Mouse (Mus musculus) C2C12 (cell line): Measurements from ENCODE around the gene Ccdc158. TPM values are rescaled to one million over a fixed set of nuclear protein-coding genes. Genes with fewer than 3 reads are reported as not detected.

Source experiments
- H3K27me3 ChIP-seq: one replicate; pipeline ENCODE4 v1.6.1; 2011; ENCODE audit not compliant: control insufficient read depth, insufficient read depth, insufficient read length
- H3K36me3 ChIP-seq: one replicate; pipeline ENCODE4 v1.6.1; 2011; ENCODE audit not compliant: control insufficient read depth, insufficient read depth
- H3K4me3 ChIP-seq: one replicate; pipeline ENCODE4 v1.5.1; 2011; ENCODE audit warnings: mild to moderate bottlenecking, control low read depth; ENCODE audit not compliant: poor library complexity, insufficient read depth, severe bottlenecking
- H3K79me2 ChIP-seq: one replicate; pipeline ENCODE4 v1.6.1; 2011; ENCODE audit not compliant: control insufficient read depth, insufficient read depth
- H3K79me3 ChIP-seq: one replicate; pipeline ENCODE4 v1.6.1; 2011; ENCODE audit warnings: low read depth, control low read depth
- H3ac ChIP-seq: one replicate; pipeline ENCODE3; 2011; ENCODE audit warnings: low read depth; ENCODE audit not compliant: control insufficient read depth, insufficient read length
- CEBPB ChIP-seq: IDR thresholded peaks from one replicate; pipeline ENCODE4 v1.6.1; 2011; ENCODE audit warnings: low read depth, mild to moderate bottlenecking, control low read depth, moderate library complexity
- CTCF ChIP-seq: IDR thresholded peaks from one replicate; pipeline ENCODE4 v1.5.1; 2011; ENCODE audit not compliant: control insufficient read depth, insufficient read depth, insufficient read length
- FOSL1 ChIP-seq: IDR thresholded peaks from one replicate; pipeline ENCODE4 v1.8.0; 2011; ENCODE audit warnings: mild to moderate bottlenecking, low read length; ENCODE audit not compliant: poor library complexity, insufficient read depth, severe bottlenecking
- MAX ChIP-seq: IDR thresholded peaks from one replicate; pipeline ENCODE4 v1.6.1; 2011; ENCODE audit warnings: mild to moderate bottlenecking, control low read depth
- MYOD1 ChIP-seq: IDR thresholded peaks from one replicate; pipeline ENCODE4 v1.6.1; 2011; ENCODE audit warnings: low read depth; ENCODE audit not compliant: control insufficient read depth, insufficient read length
- MYOG ChIP-seq: IDR thresholded peaks from one replicate; pipeline ENCODE4 v1.6.1; 2011; ENCODE audit not compliant: control insufficient read depth, insufficient read length; ENCODE audit errors: extremely low read depth
- USF1 ChIP-seq: IDR thresholded peaks from one replicate; pipeline ENCODE4 v1.6.1; 2011; ENCODE audit warnings: low read depth, mild to moderate bottlenecking, control low read depth, moderate library complexity
- polyA plus RNA-seq: library from polyadenylated mRNA; unstranded; fragments of >200 nt; fragmentation: generic; extraction: Trizol; gene quantifications from one replicate; pipeline ENCODE4 v1.2.1, GENCODE M21; 2012; ENCODE audit warnings: missing spikeins

Gene Ccdc158
- polyA plus RNA-seq, 1 experiment = not detected

DNA sequence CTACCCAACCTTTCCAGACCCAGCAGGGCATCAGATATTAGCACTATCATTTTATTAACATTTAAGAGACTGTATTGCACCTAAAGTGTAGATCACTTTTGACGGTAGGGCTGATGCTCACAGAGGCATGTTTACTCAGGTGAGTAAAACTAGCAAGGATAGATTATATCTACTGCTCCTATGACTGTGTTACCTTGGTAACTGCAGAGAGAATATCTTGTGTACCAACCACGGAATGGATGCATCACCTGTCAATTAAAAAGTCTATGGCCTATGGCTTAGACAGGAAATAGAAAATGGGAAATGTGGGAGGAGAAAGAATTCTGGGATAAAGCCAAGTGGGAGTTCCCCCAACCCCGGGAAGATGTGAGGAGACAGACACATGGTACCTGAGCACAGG is 40.2 kb downstream of the Ccdc158 start:
- TF ChIP-seq MAX (no peak), FOSL1 (no peak)

DNA sequence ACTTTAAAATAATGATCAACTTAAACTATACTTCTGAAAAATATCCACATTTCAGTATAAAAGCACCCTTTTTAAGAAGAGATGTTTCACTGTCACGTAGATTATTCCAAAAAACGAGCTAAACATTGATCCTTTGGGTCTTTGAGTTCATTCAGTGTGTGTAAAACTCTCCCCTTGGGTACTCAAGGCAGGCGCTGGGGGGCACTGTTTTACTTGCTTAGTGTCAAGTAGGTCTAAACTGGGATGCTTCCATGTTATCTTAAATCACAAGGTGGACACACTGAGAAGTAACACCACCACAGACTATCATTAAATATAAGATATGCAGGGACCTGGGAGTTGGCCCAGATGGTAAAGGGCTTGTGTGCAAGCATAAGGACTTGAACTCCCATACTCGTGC is 41.5 kb downstream of the Ccdc158 start:
- Histone ChIP-seq H3K36me3 (no peaks in the 10 kb centered on the region), H3ac (no peak overlapping the region), H3K79me2 (no peaks in the 10 kb centered on the region), H3K4me3 (no peak overlapping the region), H3K79me3 (no peaks in the 10 kb centered on the region), H3K27me3 (no peaks in the 10 kb centered on the region)
- TF ChIP-seq USF1 (no peak), CTCF (no peak), MYOG (no peak), FOSL1 (no peak), CEBPB (no peak), MYOD1 (no peak), MAX (no peak)

More for the DNA sequence above, 40.2 kb downstream of the Ccdc158 start:
- H3K79me2 ChIP-seq = no peaks in the 10 kb centered on the region
- no peak overlapping the region for H3ac ChIP-seq
- H3K36me3 ChIP-seq = no peaks in the 10 kb centered on the region
- no peak overlapping the region for H3K4me3 ChIP-seq
- no peaks in the 10 kb centered on the region for H3K79me3 ChIP-seq
- no peaks in the 10 kb centered on the region for H3K27me3 ChIP-seq

DNA sequence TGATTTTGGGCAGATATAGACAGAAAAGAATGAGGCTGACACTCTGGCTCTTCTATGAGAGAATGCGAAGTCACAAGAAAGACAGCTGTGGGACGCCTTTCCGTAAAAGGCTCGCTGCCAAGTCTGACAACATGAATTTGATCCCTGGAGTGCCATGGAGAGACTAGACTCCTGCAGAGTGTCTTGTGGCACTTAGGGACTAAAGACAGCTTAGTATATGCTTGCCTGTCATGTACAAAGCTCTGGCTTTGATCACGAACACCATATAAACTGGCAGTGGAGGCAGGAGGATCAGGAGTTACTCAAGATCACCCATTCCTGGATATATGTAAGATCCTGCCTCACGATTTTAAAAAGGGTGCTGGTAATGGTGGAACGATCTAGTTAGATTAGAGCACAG is 47.2 kb downstream of the Ccdc158 start:
- no peak for TF ChIP-seq CTCF
- TF ChIP-seq MYOD1 = no peak
- TF ChIP-seq CEBPB = no peak
- no peak for TF ChIP-seq USF1
- no peak for TF ChIP-seq FOSL1
- TF ChIP-seq MAX = no peak
- no peak for TF ChIP-seq MYOG

DNA sequence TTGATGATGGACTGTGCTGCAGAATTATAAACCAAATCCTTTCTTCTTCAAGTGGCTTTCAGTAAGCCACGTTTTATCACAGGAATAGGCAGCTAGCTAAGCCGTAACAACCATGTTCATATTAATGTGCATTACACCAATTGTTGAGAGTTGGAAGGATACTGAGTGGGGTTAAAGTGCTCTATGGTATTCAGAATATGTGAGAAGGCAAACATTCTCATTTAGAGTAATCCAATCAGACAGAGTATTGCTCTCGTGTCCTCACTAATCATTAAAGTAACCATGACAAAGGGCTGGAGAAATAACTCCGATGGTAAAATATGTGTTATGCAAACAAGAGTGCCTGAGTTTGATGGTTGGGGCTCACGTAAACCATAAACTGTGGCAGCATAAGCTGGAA is 53.2 kb downstream of the Ccdc158 start:
- Histone ChIP-seq H3ac (no peak overlapping the region), H3K79me2 (no peaks in the 10 kb centered on the region), H3K36me3 (no peaks in the 10 kb centered on the region), H3K79me3 (no peaks in the 10 kb centered on the region), H3K27me3 (no peaks in the 10 kb centered on the region), H3K4me3 (no peak overlapping the region)
- TF ChIP-seq MYOD1 = no peak
- TF ChIP-seq MAX = no peak
- TF ChIP-seq CTCF = no peak
- no peak for TF ChIP-seq CEBPB

More for the DNA sequence above, 47.2 kb downstream of the Ccdc158 start:
- Histone ChIP-seq H3K27me3 (no peaks in the 10 kb centered on the region), H3K36me3 (no peaks in the 10 kb centered on the region), H3K79me2 (no peaks in the 10 kb centered on the region), H3ac (no peak overlapping the region), H3K79me3 (no peaks in the 10 kb centered on the region), H3K4me3 (no peak overlapping the region)

DNA sequence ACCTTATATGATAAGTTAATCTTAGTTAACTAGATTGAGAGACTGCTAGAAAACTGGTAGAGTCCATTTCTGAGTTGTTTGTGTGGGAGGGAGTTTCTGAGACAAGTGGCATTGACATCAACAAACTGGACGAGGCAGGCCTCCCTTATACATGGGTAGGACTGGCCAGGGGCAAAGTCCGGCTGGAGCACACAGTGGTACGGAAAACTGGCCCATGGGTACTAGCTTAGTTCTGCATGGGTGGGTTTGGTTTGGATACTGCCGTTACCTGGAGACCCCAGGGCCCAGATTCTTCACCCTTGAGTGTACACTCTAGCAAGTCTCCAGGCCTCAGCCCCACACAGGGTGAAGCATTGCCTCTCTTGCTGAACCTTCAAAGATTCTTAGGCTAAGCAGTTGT is 62.3 kb downstream of the Ccdc158 start:
- H3K27me3 ChIP-seq = no peaks in the 10 kb centered on the region
- H3K79me3 ChIP-seq = no peaks in the 10 kb centered on the region
- H3K36me3 ChIP-seq = no peaks in the 10 kb centered on the region
- no peak overlapping the region for H3K4me3 ChIP-seq
- no peaks in the 10 kb centered on the region for H3K79me2 ChIP-seq
- no peak overlapping the region for H3ac ChIP-seq
- TF ChIP-seq USF1 (no peak), FOSL1 (no peak), MYOD1 (no peak), CEBPB (no peak), MAX (no peak), MYOG (no peak)

DNA sequence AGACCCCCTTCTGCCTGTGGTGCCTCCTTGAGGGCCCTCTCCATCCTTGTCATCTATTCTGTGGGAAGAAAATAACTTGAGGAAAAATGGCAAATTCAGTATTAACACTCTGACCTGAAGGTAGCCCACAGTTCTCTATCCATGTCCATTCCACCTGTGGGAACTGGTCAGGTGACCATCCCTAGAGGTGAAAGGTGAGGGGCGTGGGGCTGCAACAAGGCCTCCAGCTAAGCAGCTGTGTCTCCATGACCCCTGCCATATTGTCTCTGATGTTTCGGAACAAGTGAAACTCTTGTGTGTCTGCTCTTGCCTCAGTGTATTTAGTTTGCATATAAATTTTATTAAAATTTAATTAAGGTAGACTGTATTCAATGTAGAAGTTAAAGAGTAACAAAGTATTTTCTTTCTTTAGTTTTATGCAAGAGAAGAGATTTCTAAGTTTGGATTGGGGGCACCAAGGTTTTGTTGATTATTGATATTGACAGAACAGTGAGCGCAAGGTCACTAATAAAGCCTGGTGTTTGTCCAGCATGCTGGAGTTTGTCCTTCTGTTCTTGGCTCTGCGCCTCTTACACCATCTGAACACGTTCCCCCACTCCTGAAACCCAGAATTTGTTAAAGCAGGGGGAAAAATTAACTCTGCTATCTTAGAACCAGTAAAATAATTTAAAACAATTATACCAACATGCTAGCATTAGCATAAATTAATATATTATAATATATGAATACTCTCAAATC is 67.4 kb downstream of the Ccdc158 start:
- no peak for TF ChIP-seq CEBPB
- no peak for TF ChIP-seq USF1
- TF ChIP-seq CTCF = no peak
- TF ChIP-seq MYOD1 = no peak
- TF ChIP-seq MYOG = no peak
- no peak for TF ChIP-seq MAX
- no peak for TF ChIP-seq FOSL1
- H3K79me3 ChIP-seq = peaks cover 3% of the 10 kb centered on the region
- peaks cover 21% of the 10 kb centered on the region for H3K79me2 ChIP-seq
- no peaks in the 10 kb centered on the region for H3K27me3 ChIP-seq
- no peaks in the 10 kb centered on the region for H3K36me3 ChIP-seq
- H3K4me3 ChIP-seq = no peak overlapping the region
- H3ac ChIP-seq = no peak overlapping the region
